Mouse (Mus musculus): ENCODE measurements at regions not wholly inside any gene's neighbourhood (a gene's known extent, or its start where the extent isn't known, plus 50 kb on each side); places are given as distances from the start of the nearest gene placed in this dataset.

DNA sequence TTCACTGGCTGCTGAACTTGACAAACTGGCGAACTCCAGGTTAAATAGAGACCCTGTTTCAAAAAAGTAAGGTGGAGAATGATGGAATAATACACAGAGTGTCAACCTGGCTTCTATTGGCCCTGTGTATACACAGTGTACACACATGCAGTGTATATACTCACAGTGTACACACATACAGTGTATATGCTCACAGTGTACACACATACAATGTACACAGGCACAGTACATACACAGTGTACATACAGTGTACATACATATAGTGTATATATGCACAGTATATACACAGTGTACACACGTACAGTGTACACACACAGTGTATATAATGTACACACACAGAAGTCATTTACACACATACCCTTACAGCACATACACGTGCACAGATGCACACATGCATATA lies 52.4 kb upstream of the Aldh1b1 start:
- DNase-seq (ENCODE audit: low read depth, low spot score) = no peak

GRCm38 (mm10) chr4:45745746-45746145 lies 53.1 kb upstream of the Aldh1b1 start:
- no peak for DNase-seq (ENCODE audit: low read depth, low spot score)

- no peak for DNase-seq (ENCODE audit: low read depth, low spot score)
Observed at GRCm38 (mm10) chr4:45744849-45745407, 53.9 kb upstream of the Aldh1b1 start.

DNA sequence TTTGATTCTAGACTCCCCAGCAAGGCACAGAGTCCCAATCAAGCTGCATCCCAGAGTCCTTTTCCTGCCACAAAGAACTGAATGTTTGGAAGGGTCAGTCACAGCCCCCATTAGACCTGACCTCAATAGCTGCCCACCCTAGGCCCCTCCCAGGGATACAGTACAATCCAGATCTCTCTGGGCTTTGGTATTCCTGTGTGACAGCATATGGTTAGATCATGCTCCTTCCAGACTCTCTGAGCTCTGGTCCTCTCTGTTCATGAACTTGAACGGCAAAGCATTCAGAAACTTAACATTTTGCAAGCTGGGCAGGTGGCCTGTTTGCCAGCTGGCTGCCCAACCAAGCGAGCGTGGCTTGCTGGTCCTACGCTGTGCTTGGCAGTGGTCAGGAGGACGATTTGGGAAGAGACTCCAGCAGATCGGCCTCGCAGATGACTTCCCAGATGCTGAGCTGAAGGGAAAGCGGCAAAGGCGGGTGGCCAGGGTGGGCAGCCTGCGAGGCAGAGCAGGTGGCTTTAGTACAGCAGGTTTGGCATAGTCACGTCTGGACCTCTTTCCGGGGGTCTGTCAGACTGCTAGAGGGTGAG lies 58.0 kb upstream of the Aldh1b1 start:
- DNase-seq (ENCODE audit: low read depth, low spot score) = no peak

DNA sequence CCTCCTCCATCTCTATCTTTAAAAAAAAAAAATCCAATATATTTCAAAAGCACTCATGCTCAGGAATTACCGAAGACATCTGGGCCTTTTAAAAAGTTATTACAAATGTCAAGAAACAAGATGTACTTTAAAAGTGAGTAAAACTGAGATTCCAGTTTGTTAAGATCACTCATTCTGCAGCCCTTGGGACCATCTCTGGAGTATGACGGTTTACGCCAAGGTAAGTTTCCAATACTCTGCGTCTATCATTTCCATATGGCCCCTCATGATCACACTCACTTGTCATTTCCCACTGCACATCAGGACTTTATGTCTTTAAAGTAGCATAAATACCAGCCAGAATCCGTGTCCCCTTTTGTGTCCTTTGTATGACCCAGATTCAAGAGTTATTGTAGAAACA lies 58.5 kb upstream of the Aldh1b1 start:
- no peak for DNase-seq (ENCODE audit: low read depth, low spot score)

GRCm38 (mm10) chr4:45739696-45740095 lies 59.1 kb upstream of the Aldh1b1 start:
- no peak for DNase-seq (ENCODE audit: low read depth, low spot score)

DNA sequence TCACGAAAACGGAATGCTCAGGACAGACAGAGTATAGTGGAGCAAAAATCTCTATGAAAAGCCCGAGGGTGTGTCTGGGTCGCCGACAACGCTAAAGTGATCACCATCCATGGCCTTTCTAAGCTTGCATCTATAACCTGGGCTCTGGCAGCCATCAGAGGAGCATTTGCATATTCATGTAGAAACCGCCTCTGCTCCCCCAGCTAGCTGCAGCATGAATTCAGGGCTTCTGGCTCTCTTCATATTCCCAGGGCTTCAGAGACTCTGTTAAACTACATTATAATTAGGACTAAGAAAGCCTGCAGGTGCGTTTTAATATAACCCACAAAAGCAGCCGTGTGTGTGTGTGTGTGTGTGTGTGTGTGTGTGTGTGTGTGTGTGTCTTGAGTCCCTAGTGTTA lies 59.7 kb upstream of the Aldh1b1 start:
- no peak for DNase-seq (ENCODE audit: low read depth, low spot score)

GRCm38 (mm10) chr4:45738746-45739145 lies 60.1 kb upstream of the Aldh1b1 start:
- DNase-seq (ENCODE audit: low read depth, low spot score) = no peak

- DNase-seq (ENCODE audit: low read depth, low spot score) = no peak
Observed at GRCm38 (mm10) chr4:45736215-45736815, 62.5 kb upstream of the Aldh1b1 start.

DNA sequence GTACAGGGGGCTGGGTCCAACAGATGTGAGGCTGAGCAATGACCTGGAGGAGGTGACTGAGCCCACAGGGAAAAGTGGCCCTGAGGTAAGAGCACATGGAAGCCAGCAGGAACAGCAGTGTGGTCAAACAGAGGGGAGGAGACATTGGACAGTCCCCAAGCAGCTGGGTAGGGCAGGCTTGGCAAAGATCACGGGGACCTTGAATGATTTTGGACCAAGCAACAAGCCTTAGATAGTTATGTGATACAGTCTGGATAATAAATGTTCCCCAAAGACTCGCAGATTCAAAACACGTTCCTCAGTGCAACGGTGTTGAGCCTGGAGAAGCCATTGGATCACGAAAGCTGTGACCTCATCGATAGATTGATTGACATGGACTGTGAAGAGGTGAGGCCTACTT lies 64.8 kb upstream of the Aldh1b1 start:
- DNase-seq (ENCODE audit: low read depth, low spot score) = no peak

GRCm38 (mm10) chr4:45730862-45731831 lies 67.7 kb upstream of the Aldh1b1 start:
- no peak for DNase-seq (ENCODE audit: low read depth, low spot score)

GRCm38 (mm10) chr4:45729801-45730200 lies 69.0 kb upstream of the Aldh1b1 start:
- no peak for DNase-seq (ENCODE audit: low read depth, low spot score)

DNA sequence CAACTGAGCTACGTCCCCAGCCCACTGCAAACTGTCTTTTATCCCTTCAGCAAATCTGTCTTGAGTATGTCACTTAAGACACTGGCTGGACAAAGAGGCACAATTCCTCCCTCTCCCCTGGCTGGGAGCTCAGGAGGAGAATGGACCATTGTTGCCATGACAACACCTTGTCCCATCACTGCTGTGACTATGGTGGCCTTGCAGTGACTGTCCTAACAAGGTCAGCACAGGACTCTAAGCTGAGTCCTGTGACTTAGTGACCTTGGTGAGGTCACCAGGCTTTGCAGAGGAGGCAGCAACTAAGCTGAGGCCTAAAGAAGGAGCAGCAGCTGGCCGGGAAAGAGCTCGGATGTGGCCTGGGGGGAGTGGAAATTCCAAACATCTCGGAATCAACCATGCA lies 70.0 kb upstream of the Aldh1b1 start:
- no peak for DNase-seq (ENCODE audit: low read depth, low spot score)

DNA sequence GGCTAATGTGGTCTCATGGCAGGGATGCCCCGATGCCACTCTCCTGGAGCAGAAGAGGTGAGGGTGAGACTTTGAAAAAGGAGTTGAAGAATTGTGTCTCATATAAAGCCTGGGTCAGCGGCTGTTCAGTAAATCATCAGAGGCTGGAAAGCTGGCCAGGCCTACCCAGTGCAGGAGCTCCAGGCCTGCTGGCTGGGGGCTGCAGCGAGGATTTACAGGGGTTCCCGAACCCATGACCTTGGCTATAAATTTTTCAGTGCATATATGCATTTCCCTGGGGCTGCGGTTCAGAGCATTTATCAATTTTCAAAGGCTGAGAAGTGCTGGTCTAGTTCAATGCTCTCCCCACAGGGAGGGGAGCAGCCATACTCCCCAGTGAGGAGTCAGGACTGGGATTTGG lies 70.9 kb upstream of the Aldh1b1 start:
- no peak for DNase-seq (ENCODE audit: low read depth, low spot score)

GRCm38 (mm10) chr4:45727474-45727873 lies 71.3 kb upstream of the Aldh1b1 start:
- DNase-seq (ENCODE audit: low read depth, low spot score) = no peak

- DNase-seq (ENCODE audit: low read depth, low spot score) = no peak
Observed at GRCm38 (mm10) chr4:45726783-45727182, 72.0 kb upstream of the Aldh1b1 start.

DNA sequence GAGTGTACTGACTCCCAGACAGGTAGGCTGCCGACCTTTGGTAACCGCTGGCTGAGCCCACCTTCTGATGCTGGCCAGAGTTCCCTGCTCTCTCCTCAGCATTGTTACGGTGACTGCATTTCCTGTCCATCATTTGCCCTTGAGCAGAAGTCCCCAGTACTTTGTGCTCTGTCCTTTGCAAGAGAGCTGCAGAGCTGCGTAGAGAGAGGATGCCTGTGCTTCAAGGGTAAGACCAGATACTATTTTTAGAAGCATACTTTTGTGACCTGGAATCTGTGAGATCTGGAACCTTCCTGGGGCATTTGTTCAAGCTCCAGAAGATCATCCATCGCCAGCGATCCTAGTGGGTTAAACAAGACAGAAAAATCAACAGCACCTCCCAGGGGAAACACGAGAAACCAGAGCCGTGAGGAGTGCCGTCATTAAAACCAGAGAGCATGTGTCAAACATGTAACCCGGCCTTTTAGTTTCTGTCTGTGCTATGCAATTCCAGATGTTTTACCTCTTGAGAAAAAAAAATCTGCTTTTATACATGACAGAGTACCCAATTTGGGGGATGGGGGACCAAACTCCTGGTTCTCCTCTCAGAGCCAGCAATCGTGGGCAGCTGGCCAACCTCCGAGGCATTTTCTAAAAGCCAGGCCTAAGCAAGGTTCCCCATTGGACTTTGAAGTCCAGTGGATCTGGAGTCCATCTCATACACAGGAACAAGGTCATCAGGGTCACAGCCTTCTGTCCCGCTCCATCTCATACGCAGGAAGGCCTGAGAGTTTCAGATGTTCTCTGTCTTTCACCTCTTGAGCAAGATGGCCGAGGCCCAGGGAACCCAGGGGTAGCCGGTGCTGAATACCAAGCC lies 73.5 kb upstream of the Aldh1b1 start:
- no peak for DNase-seq (ENCODE audit: low read depth, low spot score)

DNA sequence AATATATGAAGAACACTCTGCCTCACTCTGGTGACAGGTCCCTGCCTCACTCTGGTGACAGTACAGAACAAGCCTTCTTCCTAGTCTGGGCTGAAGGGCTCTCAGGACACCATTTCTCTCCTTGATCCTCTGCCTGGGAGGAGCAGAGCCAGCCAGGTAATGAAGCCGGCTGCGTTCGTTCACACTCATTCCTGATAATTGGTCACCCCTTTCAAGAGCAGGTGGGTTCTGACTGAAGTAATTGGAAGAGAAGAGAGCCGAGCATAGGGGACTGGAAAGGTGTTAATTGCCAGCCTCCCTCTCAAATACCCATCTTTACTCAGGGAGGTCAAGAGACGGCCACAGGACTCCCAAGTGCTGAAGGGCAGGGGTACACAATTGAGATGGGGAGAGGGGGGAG lies 78.5 kb upstream of the Aldh1b1 start:
- no peak for DNase-seq (ENCODE audit: low read depth, low spot score)

GRCm38 (mm10) chr4:45719564-45719963 lies 79.3 kb upstream of the Aldh1b1 start:
- DNase-seq (ENCODE audit: low read depth, low spot score) = peak; percentile 15

GRCm38 (mm10) chr4:45715878-45716277 lies 82.9 kb upstream of the Aldh1b1 start:
- DNase-seq (ENCODE audit: low read depth, low spot score) = no peak

GRCm38 (mm10) chr4:45713837-45714508 lies 84.8 kb upstream of the Aldh1b1 start:
- no peak for DNase-seq (ENCODE audit: low read depth, low spot score)

Measured in CD4-positive helper T cell, adult 2 months (primary cell).